Mouse (Mus musculus): ENCODE measurements around the gene Arhgap19.

DNA sequence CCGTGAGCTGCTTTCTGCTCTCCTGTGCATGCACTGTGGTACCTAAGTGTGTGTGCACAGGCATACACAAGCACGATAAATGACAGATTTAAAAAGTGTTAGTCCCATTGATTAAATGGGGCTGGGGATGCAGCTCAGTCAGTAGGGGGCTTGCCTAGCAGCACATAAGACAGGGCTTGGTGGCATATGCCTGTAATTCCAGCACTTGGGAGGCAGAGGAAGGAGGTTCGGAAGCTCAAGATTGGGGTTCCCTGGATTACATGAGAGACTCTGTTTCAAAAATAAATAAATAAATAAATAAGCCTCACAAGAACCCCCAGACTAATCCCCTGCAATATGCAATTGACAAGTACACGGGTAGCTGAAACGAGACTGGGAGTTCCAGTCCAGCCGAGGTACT is 1.4 kb downstream of the Arhgap19 start:
- TF ChIP-seq POU5F1 (IDR thresholded peaks at IDR 0.05; ENCODE audit: borderline replicate concordance, low read length) (no peak), CTCF (conservative IDR thresholded peaks at IDR 0.05; ENCODE audit: low read length) (no peak), NANOG (IDR thresholded peaks at IDR 0.05; ENCODE audit: borderline replicate concordance, low read length) (no peak)
